Mouse (Mus musculus) MN1 (cell line): ENCODE data around the gene Zscan18.
"Not testable (repeated sequence)": the region's sequence is repeated elsewhere in the genome, so short reads cannot be mapped to it uniquely, and the experiment has no call there.

Experiments
- DNase-seq: peaks from one replicate; pipeline ENCODE4 v3.0.0-alpha.2; 2016; ENCODE audit warnings: low spot score

Gene Zscan18

DNA sequence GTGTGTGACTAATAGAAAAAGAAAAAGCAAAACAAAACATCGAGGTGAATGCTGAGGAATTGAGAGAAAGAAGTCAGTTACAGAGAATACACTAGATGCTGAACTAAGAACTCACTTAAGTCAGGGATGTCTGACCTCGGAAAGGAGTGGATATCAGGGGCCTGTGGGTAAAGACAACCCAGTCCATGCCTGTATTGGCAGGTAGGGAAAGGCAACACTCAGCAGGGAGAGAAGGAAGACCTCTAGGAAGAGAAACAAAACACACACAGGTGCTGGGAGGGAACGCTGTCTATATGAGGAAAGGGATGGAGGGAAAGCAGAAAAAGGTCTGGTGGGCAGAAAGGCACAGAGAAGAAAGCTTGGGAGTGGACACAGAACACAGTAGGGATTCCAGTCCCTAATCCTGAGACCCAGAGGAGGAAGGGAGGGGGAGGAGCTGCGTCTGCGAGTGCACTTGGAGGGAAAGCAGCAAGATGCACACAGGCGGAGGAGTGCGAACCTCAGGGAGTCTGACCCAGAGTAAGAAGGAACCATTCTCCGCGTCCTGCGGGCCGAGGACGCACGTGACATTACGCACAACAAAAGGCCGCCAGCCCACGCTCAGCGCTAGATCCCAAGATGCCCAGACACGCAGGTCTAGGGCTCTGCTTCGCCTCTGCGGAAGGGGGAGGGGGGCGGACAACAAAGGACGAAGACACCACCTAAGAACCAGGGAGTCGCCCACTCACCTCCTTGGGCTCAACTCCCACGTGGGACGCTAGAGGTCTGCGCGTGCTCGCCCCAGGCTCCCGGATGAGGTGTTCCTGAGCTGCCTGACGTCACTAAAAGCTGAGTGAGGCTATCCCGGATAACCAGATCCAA is at the start of gene Zscan18:
Gene Zscan18, minus strand, starts transcription at position 770 of the 861 bp plus-strand sequence.
- no peak for DNase-seq

DNA sequence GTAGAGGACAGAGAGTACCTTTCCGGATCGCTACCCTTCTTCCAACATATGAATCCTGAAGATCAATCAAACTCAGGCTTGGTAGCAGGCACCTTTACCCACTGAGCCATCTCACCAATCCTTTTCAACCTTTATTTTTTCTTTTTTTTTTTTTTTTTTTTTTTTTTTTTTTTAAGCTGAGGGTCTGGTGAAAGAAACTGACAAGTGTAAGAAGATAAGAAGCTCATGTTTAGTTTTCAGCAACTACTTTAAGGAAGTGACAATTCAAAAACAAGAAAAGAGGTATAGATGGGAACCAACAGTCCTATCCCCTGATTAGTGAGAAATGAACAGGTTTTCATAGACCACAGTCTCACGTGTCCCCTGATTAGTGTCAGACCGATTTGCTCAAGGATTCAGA is 32.3 kb upstream of the Zscan18 start:
- no peak for DNase-seq

DNA sequence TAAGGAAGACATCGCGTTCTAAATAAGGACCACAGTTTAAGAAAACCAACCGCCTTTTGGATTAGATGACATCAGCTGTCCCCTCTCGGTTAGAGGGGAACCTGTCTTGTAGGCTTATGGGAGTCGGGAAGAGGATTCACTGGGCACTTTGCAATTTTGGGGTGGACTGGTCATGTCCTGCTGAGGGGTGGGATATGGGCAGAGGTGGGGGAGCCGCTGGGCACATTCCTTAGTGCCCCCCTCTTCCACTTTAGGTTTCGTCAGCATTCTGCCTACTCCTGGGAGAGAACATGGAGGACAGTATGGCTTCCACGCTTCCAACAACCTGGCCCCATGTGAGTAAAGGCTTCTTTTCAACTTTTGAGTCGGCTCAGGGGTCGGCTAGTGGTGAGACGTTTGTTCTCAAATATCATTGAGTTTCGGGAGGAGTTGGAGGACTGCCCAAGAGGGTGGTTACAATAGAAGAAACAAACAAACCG is 31.8 kb upstream of the Zscan18 start:
- peak; percentile 8 for DNase-seq

DNA sequence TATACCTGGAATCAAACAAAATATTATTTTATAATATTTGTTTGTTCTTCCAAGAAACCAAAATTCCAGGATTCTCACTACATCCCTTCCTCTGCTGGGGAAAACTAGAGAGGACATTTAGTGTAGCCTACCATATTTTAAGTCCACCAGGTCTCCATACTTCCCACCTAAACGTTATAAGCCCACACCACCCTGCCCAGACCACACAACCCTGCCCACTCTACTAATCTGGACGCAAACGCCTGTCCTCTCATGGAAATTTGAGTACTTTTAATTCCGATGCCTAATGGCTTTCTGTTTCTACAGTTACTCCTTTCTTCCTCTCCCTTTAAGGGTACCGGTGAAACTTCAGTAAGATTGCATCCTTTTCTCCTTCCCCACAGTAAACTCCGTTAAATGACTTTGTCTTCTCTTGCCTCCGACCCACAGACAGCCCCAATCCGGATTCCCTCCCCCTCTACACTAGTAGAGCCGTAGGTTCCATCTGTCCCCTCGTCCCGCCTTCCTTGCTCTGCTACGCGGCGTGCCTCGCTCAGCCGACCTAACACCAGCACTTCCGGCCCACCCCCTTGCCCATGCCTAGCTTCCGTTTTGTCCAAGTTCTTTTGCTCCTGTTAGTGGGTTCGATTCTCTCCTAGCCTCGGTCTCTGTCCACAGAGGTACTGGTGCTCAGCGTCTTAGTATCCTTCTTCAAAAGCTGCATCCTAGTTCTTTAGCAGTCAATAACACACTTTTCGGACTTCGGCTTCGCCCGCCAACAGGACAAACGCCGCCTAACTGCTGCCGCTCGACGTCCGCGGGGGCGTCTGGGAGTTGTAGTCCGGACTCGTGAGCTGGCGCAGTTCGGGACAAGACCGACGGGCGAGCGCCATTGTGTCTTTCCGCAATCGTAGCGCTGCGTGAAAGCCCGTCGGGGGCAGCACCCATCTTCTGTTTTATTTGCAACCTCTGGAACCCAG is 31.0 kb upstream of the Zscan18 start, which contains the start of gene Zfp110:
Gene Zfp110, plus strand, starts transcription at position 600 of the 959 bp plus-strand sequence.
- DNase-seq: peak; percentile 74

DNA sequence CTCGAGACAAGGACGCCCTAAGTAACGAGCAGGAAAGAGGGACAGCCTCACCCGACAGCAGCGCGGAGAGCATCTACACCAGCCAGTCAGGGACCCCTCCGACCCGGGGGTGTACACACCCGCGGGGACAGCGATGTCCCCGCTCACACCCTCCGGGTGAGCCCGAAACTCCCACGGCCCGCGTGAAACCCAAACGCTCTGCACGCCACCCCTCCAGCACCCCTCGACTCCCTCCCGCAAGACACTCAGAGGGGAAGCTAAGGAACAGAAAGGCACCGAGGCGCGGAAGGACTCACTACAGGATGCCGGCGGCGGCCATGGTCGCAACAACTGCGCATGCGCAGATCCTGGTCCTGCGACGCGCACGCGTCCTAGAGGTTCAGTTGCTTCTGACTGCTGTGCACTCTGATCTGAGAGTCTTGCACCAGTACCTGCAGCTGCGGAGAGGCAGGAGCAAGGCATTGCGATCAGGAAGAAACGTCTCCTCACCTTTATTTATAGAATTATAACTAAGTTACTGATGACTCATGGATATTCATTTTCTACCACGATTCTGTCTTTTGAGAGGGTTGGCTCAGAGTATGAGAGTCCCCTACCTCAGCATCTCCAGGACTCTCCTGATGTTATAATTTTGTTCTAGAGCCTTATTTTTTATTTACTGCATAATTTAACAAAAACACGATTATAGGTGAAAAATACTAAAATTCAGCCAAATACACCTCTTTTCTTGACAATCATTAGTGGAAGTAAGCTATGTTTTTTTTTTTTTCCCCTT is 15.3 kb upstream of the Zscan18 start, which contains the start of gene Zfp329:
Gene Zfp329, minus strand, starts transcription at position 338 of the 775 bp plus-strand sequence.
- DNase-seq: peak; percentile 92

DNA sequence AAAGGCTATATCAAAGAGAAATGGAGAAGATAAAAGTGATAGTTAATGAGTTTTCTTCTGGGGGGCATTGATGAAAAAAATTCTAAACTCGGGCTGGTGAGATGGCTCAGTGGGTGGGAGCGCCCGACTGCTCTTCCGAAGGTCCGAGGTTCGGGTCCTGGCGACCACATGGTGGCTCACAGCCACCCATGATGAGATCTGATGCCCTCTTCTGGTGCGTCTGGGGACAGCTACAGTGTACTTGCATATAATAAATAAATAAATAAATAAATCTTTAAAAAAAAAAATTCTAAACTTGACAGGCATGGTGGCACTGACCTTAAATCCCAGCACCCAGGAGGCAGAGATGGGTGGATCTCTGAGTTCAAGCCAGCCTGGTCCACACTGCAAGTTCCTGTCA is 12.1 kb upstream of the Zscan18 start:
- DNase-seq: no peak

DNA sequence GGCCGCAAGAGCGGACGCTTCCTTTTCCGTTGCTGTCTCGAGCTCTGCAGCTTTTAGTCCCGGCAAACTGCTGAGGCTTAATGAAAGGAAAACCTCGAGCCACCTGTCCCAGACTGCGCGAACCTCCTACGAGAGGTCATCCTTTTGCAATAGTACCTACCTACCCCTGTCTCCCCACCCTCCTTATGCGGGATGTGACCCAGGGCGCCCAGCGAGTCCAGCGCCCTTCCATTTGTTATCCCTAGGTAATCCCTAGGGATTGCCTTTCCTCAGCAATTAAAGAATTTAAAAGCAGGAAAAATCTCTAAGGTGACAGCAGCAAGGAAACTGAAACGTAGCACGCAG is 264 bp upstream of the Zscan18 start:
- no peak for DNase-seq

DNA sequence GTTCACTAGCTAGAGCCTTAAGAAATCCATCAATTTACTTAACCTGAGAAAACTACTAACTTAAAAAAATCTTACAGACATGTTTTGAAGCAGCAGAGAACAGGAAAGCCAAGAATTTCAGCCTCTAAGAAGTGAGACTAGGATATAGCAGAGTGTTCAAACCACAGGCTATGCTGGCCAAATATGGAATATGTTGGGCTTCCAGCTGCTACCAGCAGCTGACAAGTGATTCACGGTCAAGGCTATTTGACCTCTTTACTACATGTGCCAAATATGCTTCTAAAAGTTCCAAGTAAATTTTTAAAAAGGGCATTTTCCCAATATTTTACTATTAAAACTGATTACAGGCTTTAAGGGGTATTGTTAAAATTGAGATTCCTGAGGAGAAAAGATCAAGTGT is 3.9 kb downstream of the Zscan18 start:
- no peak for DNase-seq

DNA sequence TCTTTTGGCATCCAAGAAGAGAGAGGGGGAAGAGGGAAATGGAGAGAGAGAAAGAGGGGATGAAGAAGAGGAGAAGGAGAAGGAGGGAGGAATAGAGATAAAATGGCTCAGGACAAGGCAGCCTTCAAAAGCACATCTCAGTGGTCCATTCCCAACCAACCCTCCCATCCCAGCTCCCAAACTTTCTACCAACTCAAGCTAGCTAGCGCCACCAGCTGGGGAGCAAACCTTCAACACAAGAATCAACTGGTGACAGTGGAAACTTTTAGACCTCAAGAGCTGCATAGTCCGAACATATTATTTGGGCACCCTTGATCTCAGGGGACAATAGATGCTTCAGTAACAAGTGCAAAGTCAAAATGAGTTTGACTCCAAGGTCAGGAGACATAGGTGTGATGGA is 5.5 kb downstream of the Zscan18 start:
- DNase-seq: no peak

DNA sequence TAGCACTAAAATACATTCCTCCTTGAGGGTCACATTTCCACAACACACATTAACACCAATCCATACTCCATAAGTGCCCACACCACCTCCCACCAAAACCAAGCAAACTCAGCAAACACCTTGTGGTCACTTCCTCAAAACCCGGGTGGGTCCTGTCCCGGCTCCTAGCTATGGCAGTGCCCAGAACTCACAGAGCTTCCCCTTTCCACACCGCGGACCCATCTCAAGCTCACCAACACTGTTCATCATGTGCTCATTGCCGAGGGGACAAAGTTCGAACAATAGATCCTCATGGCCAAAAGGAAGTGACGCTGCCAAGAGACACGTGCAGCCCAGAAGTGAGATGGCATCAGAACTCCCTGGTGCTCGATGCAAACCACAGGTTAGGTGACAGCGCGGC is 10.8 kb downstream of the Zscan18 start:
- not testable (repeated sequence) for DNase-seq

DNA sequence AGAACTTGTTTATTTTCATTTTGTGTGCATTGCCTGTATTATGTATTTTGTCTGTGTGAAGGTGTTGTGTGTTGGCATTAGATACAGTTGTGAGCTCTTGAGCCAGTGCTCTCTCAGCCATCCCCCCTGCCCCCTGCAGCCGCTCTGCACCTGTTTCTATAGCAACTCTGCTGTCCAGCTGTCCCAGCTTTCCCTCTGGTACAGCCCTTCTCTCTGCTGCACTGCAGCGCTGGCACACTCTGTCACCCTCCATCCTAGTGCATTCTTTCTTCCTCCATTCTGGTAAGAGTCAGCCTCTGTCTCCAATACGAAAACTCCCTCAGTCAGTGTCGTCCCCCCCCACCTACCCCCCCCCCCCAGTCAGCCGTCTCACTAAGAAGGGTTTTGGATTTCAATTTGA is 15.4 kb downstream of the Zscan18 start:
- DNase-seq: no peak

DNA sequence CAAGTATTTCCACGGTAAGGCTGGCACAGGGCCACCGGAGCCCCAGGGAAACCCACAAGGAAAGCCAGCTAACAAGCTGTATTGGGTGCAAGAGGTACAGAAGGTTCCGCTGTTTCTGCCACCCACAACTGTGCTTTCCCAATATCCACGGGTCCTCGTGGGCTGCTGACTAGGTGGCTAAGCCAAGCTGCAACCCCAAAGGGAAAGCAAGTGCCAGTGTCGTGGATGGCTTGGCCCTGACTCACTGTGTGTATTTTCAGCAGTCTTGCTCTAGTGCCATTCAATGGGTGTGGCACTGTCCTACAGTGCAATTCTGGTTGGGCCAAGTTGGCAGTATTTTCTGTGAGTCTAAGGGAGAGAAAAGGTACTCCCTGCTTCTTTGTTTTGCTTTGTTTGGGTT is 16.1 kb downstream of the Zscan18 start:
- no peak for DNase-seq

DNA sequence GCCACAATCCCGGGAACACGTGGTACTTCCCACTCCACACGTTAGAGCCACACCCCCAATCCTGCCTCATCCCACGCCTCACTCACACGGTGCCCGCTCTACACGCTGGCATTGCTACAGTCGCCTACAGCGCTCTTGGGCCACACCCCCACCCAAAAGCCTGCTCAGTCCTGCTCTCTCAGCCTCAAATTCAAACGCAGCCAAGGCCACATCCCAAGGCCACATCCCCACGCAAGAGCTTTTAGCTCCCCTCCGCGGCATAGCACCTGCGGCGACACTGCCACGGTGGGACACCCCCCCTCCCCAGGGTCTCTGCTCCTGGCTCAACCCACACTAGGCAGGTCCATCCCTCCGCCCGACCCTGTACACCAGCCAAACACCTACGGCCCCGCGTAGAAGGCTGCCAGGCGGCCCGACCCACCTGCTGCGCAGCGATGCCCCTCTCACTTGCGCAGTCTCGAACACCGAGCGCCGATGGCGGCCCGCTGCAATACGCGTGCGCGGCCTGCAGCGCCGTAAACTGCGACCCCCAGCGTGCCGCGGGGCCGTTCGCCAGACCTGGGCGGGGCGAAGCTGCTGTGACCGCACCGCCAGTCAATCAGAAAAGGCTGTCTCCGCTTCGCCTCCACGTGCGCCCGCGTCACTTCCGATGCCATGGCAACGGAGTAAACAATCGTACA is 23.1 kb downstream of the Zscan18 start:
- peak; percentile 83 for DNase-seq

DNA sequence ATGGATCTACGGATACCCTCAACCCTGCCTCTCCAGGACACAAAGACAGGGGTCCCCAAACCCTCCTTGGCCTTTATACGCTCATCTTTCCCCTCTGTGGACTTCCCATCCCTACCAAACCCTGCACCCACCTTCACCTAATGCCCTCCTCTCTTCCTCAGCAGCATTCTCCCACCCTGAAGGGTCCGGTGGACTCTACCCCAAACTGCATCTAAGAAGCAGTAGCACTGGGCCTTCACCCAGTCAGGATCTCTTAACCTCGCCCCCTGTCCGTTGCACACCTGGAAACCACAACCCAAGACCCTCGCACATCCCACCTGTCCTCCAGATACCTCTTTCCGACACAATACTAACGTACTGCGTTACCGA is 23.7 kb downstream of the Zscan18 start:
- DNase-seq: no peak

DNA sequence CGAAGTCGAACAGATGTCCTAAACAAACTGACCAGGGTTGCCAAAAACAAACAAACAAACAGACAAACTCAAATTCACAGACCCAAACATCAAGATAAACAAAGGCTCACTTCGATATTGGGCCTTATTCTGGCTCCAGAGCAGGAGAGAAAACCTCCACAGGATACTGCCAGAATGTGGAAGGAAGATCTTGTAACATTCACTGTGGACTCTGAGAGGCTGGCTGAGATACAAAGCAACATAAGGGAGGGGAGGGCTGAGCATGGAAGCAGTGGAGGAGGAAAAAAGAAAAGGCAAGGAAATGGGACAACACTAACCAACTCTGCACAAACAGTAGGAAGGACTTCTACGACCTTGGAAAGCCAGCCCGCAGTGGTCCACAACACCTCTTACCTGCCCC is 24.3 kb downstream of the Zscan18 start:
- DNase-seq: no peak

DNA sequence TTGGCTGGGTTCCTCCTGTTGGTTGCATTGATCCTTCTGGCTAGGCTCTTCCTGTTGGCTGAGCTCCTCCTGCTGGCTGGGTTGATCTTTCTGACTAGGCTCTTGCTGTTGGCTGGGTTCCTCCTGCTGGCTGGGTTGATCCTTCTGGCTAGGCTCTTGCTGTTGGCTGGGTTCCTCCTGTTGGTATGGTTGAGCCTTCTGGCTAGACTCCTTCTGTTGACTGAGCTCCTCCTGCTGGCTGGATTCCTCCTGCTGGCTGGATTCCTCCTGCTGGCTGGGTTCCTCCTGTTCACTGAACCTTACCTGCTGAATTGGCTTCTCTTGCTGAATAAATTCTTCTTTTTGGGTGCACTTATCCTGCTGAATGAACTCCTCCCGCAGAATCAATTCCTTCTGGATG is 28.8 kb downstream of the Zscan18 start:
- DNase-seq: no peak

DNA sequence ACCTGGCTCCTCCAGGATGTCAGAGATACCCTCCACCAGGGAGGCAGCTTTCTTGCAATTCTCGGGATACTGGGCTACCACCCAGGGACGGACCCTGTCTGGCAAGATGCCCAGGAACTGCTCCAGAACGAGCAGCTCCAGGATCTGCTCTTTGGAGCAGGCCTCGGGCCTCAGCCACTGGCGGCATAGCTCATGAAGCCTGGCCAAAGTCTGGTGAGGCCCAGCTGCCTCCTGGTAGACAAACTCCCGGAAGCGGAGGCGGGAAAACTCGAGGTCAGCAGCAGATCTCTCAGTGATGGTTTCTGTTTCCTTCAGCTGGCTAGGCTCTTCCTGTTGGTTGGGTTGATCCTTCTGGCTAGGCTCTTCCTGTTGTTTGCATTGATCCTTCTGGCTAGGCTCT is 29.3 kb downstream of the Zscan18 start:
- no peak for DNase-seq

DNA sequence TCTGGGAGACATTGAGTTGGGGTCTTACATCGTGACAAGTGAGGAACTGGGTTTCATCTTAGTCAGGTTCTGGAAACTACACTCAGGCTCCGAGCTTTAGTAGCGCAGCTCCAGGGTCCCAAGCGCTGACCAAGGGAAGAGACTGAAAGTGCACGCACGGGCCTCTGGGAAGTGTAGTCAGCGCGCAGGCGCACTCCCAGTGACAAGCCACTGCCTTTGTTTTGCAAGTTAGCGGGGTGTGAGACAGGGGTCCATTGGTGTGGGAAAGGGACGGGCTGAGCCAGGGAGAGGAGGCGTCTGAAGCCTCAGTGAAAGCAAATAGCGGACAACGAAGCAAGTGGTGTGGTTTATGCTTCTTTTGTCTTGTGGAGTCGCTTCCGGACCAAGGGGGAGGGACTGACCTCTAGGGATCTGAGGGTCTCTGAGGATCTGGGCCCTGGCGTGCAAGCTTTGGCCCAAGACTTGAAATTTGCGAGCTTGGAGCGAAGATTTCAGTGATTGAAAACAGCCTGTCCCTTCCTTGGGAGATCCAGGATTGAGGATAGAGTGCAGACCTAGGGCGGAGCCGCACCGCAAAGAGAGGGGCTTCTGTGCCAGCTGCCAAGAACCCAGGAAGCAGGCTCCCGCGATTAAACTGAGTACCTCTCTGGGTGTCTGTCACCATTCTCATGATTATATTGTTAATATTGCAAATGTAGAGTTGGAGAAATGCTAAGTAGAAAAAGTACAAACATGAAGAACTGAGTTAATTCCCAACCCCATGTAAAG is 53.8 kb downstream of the Zscan18 start:
- peak; percentile 21 for DNase-seq

DNA sequence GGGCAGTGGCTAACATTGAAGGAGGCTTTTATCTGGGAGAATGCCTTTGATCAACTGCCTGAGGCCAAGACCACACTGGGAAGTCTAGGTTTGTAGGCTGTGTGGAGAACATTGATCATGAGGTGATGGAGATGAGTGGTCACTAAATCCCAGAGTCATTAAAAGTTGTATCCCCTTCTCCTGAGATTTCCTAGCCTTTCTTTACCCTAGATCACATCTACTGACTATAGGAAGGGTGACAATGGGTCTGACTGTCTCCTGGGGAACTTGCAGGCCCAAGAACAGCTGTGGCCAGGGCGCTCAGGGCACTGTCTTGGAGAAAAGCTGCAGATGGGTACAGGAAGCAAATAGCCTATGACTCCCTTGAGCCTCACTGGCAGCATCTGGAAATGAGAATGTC is 68.5 kb downstream of the Zscan18 start, which contains the start of gene Vmn2r56:
Gene Vmn2r56, minus strand, starts transcription at position 101 of the 400 bp plus-strand sequence.
- DNase-seq: no peak
